Mouse (Mus musculus): ENCODE results near the gene Nt5m.

Nt5m gene

GRCm38 (mm10) chr11:59900995-59901394 lies 61.7 kb downstream of the Nt5m start:
- no peak for DNase-seq (ENCODE audit: low read depth in 2 of 2, low spot score in 2 of 2)

- no peak for DNase-seq (ENCODE audit: low read depth in 2 of 2, low spot score in 2 of 2)
These were observed 62.9 kb downstream of the Nt5m start for GRCm38 (mm10) chr11:59902045-59902726.

GRCm38 (mm10) chr11:59906521-59907123 lies 67.4 kb downstream of the Nt5m start:
- DNase-seq (ENCODE audit: low read depth in 2 of 2, low spot score in 2 of 2) = no peak

GRCm38 (mm10) chr11:59908446-59908845 lies 69.2 kb downstream of the Nt5m start:
- no peak for DNase-seq (ENCODE audit: low read depth in 2 of 2, low spot score in 2 of 2)

GRCm38 (mm10) chr11:59910586-59910985 lies 71.3 kb downstream of the Nt5m start:
- no peak for DNase-seq (ENCODE audit: low read depth in 2 of 2, low spot score in 2 of 2)

GRCm38 (mm10) chr11:59911523-59911922 lies 72.3 kb downstream of the Nt5m start:
- DNase-seq (ENCODE audit: low read depth in 2 of 2, low spot score in 2 of 2) = no peak

- no peak for DNase-seq (ENCODE audit: low read depth in 2 of 2, low spot score in 2 of 2)
These were observed 74.5 kb downstream of the Nt5m start for GRCm38 (mm10) chr11:59913702-59914101.

- DNase-seq (ENCODE audit: low read depth in 2 of 2, low spot score in 2 of 2) = no peak
These were observed 78.8 kb downstream of the Nt5m start for GRCm38 (mm10) chr11:59918014-59918413.

GRCm38 (mm10) chr11:59919401-59919800 lies 80.2 kb downstream of the Nt5m start:
- no peak for DNase-seq (ENCODE audit: low read depth in 2 of 2, low spot score in 2 of 2)

GRCm38 (mm10) chr11:59920331-59920730 lies 81.1 kb downstream of the Nt5m start:
- no peak for DNase-seq (ENCODE audit: low read depth in 2 of 2, low spot score in 2 of 2)

GRCm38 (mm10) chr11:59921265-59921664 lies 82.0 kb downstream of the Nt5m start:
- DNase-seq (ENCODE audit: low read depth in 2 of 2, low spot score in 2 of 2) = no peak

GRCm38 (mm10) chr11:59930031-59930430 lies 90.8 kb downstream of the Nt5m start:
- no peak for DNase-seq (ENCODE audit: low read depth in 2 of 2, low spot score in 2 of 2)

All from CD8-positive naive resting alpha-beta T cell, adult 2 months (primary cell).